Mouse (Mus musculus): ENCODE measurements around the gene Dlgap1. TPM values are rescaled to one million over a fixed set of nuclear protein-coding genes. Genes with fewer than 3 reads are reported as not detected.

Dlgap1 gene
- total RNA-seq, 2 experiments from 2014 or later, result 0.05 to 0.22 TPM

DNA sequence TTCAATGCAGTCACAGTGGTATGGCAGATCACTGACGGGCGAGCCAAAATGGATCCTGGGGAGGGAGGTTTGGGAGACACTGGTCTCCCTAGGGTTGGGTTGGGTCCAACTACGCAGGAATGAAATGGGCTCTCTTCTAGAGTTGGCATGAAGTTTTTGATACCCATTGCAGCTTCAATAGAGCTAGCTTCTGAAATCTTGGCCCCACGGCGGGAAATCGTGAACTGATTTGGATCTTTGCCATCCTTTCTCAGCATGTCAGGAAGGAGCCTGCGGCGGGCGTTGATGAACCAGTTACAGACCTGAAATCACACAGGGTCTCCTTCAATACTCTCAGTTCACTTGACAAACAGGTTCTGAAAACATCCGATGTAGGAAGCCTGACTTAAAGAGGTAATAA, 876.1 kb downstream of the Dlgap1 start:
- H3K4me3 ChIP-seq, result no peak overlapping the region
- peak overlapping the region; percentile 40; the same call in 1 of the 2 replicates for H3K27ac ChIP-seq
- intact Hi-C loops (cut with DNase I), result loop anchor here (5.0 kb wide), 3 partner anchors 67 to 352 kb away; no protein-coding TSS in a partner anchor
- DNase-seq, result no peak
- no peak for TF ChIP-seq CTCF (IDR thresholded peaks at IDR 0.05)

DNA sequence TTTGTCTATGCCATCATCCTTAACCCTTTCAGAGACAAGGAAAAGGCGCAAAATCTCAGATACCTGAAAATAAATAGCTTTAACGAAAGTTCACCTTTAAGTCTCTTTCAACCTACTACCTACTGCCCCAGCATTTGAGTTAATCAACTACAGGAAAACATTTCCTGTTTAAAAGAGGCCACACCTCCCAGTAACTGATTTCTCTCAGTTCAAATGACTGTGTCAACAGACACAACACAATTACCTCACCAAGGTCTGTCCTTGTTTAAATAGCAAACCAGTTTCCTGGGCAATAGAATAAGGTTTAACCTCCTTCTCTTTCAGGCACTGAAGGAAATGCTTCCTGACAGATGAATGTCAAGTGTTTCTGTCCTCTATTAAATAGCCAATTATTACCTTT, 876.7 kb downstream of the Dlgap1 start:
- intact Hi-C loops (cut with DNase I), result loop anchor here (5.0 kb wide), 3 partner anchors 67 to 352 kb away; no protein-coding TSS in a partner anchor
- no peak overlapping the region for H3K4me3 ChIP-seq
- H3K27ac ChIP-seq, result peak overlapping the region; percentile 90; the same call in 1 of the 2 replicates
- TF ChIP-seq CTCF (IDR thresholded peaks at IDR 0.05), result no peak
- DNase-seq, result no peak

DNA sequence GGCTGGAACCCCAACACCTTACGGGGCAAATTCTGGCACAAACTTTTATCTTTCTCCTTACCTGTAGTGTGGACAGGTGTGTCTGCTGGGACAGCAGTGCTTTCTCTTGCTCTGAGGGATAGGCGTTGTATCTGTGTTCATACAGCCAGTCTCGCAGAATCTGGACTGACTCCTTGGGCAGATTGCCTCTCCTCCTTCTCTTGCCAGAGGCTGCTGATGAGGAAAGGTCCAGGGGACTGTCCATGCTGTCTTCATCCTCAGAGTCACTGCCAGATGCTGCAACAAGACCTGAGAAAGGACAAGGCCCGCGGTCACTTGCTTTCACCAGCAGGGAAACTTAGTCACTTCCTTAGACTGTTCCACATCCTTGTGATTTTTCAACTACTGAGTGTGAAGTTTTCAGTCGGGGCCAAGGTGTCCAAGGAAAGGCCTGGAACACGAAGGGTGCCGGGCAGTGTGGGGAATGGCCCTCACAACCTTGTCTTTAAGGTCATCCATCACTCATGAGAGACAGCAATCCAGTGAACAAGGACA, 877.3 kb downstream of the Dlgap1 start:
- intact Hi-C loops (cut with DNase I), result loop anchor here (5.0 kb wide), 3 partner anchors 66 to 351 kb away; no protein-coding TSS in a partner anchor
- Histone ChIP-seq H3K27ac (peak overlapping the region; percentile 90; the same call in 1 of the 2 replicates), H3K4me3 (no peak overlapping the region)
- DNase-seq, result peak; percentile 39
- no peak for TF ChIP-seq CTCF (IDR thresholded peaks at IDR 0.05)

DNA sequence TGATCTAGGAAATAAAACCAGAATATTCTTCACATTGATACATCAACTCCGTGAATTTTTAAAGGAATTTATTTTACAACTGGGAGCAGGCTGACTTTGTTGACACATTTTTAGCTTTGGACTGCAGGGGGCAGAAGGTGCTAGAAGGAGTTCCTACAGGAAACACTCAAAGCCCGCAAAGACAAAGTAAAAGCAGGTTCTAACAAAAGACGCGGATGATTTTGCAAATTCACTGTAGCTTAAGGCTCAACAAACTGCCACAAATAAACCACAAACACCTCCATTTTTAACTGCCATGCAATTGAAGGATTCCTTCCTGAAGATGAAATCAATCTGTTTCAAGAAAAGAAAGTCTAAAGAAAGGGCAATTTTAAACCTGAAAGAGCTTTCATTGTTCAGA, 878.2 kb downstream of the Dlgap1 start:
- TF ChIP-seq CTCF (IDR thresholded peaks at IDR 0.05), result peak; percentile 72
- DNase-seq, result peak; percentile 52
- intact Hi-C loops (cut with DNase I), result loop anchor here (5.0 kb wide), 3 partner anchors 65 to 350 kb away; no protein-coding TSS in a partner anchor
- peak overlapping the region; percentile 90; the same call in 1 of the 2 replicates for H3K27ac ChIP-seq
- peak overlapping the region; percentile 94 for H3K4me3 ChIP-seq

DNA sequence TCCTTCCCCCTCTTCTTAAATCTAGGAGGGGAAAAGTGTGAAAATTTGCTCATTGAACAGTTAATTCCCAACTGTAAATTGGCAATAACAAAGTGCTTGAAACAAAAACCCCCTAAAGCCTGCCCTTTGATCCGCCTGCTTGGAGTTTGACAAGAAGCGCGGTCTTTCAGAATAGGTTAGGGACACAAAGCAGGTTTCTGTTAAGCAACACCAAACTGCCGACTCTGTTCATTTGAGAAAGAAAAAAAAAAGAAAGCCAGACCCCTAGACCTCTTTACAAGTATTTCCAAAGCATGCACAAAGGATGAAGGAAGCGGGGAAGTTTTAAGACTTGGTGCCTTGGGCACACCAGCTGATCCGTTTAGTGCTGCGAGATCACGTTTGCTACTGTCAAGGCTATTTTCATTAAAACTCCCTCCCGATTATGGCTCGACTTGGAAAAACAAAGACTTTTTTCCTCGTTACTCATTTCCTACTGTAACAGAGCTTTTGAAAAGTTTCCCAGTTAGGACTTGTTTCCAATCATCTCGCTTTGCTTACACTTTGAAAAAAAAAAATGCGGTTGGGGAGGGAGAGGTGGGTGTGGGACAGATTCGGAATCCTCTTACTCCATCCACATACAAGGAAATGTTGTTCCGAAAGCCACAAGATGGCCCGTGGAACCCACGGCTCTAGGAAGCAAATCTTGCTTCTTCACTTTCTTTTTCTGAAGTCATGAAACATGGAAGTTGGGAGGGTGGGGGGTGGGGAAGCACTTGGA, 879.1 kb downstream of the Dlgap1 start:
- intact Hi-C loops (cut with DNase I), result loop anchor here (1.0 to 5.0 kb wide), 4 partner anchors 64 to 349 kb away; no protein-coding TSS in a partner anchor
- no peak for DNase-seq
- peak overlapping the region; percentile 94 for H3K4me3 ChIP-seq
- TF ChIP-seq CTCF (IDR thresholded peaks at IDR 0.05), result no peak
- H3K27ac ChIP-seq, result peak overlapping the region; percentile 90

DNA sequence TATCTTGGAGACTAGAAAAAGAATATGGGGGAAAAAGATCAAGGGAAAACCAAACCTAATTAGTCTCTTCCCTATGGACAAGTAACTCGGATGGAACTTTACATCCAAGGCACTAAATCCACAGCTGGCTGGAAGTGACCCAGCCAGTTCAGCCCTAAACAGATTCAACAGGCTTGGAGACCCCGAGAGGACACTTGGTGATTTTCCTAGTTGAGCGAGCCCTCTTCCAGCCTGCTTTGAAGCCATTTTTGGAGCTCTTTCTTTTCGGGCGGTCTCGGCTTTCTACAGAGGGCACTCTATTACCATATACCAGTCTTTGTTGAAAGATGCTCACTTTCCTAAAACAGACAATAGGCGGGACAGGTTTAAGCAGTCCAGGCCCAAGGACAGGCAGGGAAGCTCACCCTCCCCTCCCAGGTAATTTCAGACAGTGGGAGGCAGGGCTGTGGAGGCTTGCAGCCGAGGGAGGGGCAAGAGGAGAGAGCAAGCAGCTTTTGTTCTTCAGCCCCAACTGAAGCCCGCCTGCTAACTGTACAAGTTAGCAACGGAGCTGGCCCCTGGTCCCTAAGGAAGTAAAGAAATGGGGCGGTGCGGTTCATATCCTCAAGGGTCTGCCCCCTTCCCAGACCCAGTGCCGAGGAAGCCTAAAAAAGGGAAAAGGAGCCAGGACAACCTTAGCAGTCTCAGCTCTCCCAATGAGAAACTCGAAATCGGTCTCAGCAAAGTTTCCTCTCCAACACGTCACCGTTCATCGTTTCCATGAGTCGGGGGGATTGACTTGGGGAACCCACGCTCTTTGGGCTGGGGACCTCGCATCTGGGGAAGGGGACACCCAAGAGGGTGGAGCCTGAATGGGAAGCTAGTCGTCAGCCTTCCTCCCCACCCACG, 879.9 kb downstream of the Dlgap1 start:
- Histone ChIP-seq H3K4me3 (peak overlapping the region; percentile 94), H3K27ac (peak overlapping the region; percentile 90)
- DNase-seq, result peak; percentile 49
- TF ChIP-seq CTCF (IDR thresholded peaks at IDR 0.05), result no peak
- intact Hi-C loops (cut with DNase I), result loop anchor here (1.0 to 5.0 kb wide), 4 partner anchors 64 to 349 kb away; no protein-coding TSS in a partner anchor

DNA sequence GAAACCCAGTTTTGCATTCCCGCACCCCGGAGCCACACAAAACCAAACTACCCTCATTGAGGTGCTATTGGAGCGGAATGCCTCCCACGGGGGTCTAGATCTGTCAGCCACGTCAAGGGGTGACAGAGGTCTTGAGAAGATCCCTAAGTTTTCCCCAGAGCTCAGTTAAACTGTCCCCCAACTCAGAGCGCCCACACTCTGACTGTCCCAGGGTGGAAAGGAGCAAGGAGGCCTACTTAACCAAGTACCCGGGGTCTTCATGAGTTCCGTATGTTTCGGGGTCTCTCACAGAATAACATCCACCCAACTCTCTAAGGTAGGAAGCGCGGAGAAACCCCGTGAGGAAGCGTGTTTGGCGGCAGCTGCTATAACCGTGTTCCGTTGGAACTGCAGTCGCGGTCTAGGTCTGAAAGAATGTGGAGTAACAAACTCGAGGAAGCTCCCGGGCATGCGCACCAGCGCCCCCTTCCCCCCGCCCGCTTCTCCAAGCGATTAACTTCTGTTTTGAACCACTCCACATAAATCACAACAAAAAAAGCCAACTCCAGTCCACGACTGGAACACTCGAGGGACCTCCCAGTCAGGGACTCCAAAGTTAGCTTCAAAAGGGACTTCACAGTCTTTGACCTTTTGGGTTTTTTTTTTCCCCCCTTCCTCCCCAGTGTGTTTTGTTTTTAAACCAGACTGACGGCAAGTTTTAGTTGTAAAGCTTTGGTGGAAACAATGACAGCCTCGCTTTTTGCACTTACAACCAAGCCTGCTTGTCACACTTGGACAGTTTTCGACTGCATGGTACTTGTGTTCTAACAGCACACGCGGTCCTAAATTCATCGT, 880.7 kb downstream of the Dlgap1 start:
- Histone ChIP-seq H3K4me3 (peak overlapping the region; percentile 94), H3K27ac (peak overlapping the region; percentile 90)
- peak; percentile 28; the same call in 1 of the 2 replicates for TF ChIP-seq CTCF (IDR thresholded peaks at IDR 0.05)
- intact Hi-C loops (cut with DNase I), result loop anchor here (5.0 kb wide), 4 partner anchors 63 to 348 kb away; no protein-coding TSS in a partner anchor
- peak; percentile 93 for DNase-seq

DNA sequence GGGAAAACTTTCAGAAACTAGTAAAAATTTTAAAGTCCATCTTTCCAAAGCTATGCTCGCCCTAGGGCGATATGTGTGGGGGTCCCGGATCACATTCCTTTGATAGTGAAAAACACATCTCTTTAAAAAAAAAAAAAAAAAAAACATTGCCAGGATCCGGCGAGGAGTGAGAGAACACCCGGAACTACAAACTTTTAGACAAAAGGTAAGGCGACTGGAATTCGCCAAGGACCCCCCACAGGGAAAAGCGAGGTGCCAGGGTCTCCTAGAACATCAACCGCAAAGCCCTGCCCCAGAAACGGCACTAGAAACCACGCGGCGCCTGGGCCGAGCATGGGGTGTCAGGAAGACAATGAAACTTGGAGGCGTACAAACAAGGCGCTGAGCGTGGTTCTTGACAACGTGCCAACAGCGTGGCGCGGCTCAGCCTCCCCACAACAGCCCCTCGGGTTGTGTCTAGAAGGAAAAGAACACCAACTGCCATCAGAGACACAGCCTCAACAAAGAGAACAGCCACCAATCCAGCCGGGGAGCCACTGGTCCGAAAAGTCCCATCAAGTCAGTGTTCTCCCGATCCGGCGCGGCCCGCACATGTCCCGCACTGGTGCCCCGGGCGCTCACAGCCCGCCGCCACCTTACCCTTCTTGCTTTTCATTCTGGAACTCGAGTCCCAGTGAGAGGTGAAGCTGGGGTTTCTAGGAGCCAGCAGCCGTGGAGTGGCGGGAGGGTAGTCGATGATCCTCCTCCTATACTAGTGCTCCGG, 881.5 kb downstream of the Dlgap1 start:
- Histone ChIP-seq H3K27ac (peak overlapping the region; percentile 90), H3K4me3 (peak overlapping the region; percentile 94)
- DNase-seq, result peak; percentile 70
- intact Hi-C loops (cut with DNase I), result loop anchor here (5.0 kb wide), 1 partner anchor 93 kb away; no protein-coding TSS in a partner anchor
- no peak for TF ChIP-seq CTCF (IDR thresholded peaks at IDR 0.05)

DNA sequence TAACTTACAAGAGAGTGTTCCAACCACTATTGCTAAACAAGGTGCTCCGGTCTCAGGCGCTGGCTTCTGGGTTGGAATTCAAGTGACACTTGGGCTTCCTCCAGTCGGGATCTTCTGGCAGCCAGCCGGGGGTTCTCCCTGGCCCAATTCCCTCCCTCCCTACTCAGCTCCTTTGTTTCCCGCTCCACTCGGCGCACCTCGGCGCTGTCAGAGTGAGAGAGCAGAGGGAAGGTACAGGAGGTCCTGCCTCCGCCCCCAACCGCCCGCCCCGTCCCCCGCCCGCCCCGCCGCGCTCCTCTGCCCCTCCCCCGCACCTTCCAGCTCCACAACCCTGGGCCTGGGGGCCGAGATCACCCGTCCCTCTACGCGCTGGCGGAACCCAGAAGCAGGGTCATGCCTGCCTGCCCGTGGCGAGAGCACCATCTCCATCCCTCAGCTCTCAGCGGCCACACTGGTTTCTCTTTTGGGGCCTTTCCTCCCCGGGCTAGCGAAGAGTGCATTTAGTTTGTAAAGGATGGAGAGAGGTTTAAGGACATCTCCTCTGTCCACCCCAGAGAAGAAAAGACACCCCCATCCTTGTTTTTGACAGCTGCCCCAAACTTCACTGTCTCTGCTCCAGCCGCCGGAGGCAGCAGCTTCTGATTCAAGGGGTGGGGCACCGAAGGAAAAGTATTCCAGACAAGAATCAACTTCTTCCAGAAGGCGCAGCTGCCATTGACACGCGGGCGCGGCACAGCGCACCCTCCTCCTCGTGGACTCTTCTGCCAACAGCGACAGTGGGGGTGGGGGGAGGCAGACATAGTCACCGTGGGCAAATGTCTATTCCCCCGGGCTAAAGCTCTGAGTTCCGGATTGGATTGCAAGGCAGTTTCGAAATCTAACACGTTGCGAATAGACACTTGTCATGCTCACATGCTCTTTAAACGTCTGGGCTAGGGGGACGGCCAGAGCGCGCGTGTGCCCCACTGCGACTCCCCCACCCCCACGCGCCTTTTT, 882.4 kb downstream of the Dlgap1 start:
- Histone ChIP-seq H3K4me3 (peak overlapping the region; percentile 94), H3K27ac (peak overlapping the region; percentile 90)
- intact Hi-C loops (cut with DNase I), result loop anchor here (5.0 kb wide), 1 partner anchor 94 kb away; no protein-coding TSS in a partner anchor
- peak; percentile 87 for DNase-seq
- TF ChIP-seq CTCF (IDR thresholded peaks at IDR 0.05), result peak; percentile 13; the same call in 1 of the 2 replicates

Measured in gastrocnemius, adult 2 months (tissue).